ENCODE assay signal across 8 mouse cellular contexts in the genomic region with DNA sequence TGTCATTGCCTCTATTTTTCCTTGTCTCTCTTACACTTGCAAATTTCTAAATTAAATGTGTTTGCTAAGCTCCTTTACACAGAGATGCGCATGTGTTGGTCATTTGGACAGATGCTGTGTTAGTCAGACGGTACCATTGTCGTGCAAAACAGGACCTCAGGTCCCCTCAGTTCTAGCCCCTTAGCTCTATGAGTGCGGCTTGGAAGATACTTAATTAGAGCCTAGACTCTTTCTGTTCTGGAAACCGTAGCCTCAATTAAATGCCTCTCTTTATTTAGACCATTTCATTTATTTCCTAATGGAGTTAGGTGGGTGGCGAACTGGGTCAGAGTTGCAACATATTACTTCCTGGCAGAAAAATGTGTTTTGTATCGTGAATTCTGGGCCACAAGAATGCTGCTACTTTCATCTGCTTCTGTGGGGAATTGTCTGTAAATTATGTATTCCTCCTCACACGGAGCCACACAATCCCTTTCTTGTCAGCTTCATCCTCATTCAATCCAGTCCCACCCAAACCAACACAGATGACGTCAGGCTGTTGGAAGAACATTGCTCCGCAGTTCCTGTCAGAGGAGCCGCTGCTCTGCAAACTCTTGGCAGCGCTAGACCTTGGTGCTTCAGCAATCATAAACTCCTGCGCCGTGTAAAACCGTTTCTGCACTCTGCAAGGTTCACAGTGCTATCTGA.
DNase-seq lines count a peak whose midpoint lies in the region; ATAC-seq and TF ChIP-seq lines count a peak whose summit lies in the region.

No protein-coding gene starts in this region.

- H3K27me3 ChIP-seq in hindbrain, embryonic 16.5 days (replicated peaks; ENCODE audit: control insufficient read depth, insufficient read depth, low read length) = no peaks in the 10 kb centered on the region

- H3K27ac ChIP-seq in cortical plate, adult 2 months (ENCODE audit: insufficient read depth, low read length) = 0 out of 2 replicates have a peak overlapping the region, but pooled peaks have one; percentile 6
- peak overlapping the region; percentile 72 for H3K27ac ChIP-seq in gastrocnemius, adult 2 months
- peak overlapping the region; percentile 55 for H3K27ac ChIP-seq in hindbrain, embryonic 16.5 days (ENCODE audit: low read depth, low read length)

- intact Hi-C loops in gastrocnemius, adult 2 months (cut with DNase I) = no loop called here
- intact Hi-C loops in left cerebral cortex, postnatal 14 days (cut with DNase I) = loop anchor here (10.0 kb wide), 1 partner anchor 349 kb away; the partner anchor contains the start of gene Nova1

- WGBS in hindbrain, embryonic 16.5 days = 11% methylated on average over 15 of the region's 15 CpGs

- peak overlapping the region; percentile 50 for H3K4me2 ChIP-seq in hindbrain, embryonic 16.5 days (ENCODE audit: low read length)

- H3K9ac ChIP-seq in hindbrain, embryonic 16.5 days (ENCODE audit: low read depth, low read length) = peak overlapping the region; percentile 45; the same call in 1 of the 2 replicates

- H3K4me3 ChIP-seq in cortical plate, adult 2 months (ENCODE audit: insufficient read depth, low read length) = peak overlapping the region; percentile 17
- peak overlapping the region; percentile 37 for H3K4me3 ChIP-seq in gastrocnemius, adult 2 months
- H3K4me3 ChIP-seq in hindbrain, embryonic 16.5 days (ENCODE audit: low read length) = peak overlapping the region; percentile 26

- ATAC-seq in hindbrain, embryonic 16.5 days = peak; percentile 92

- no peak for TF ChIP-seq POLR2A in cortical plate, adult 2 months (IDR thresholded peaks at IDR 0.05; ENCODE audit: extremely low read depth, insufficient read depth, low read length)

- no peaks in the 10 kb centered on the region for H3K36me3 ChIP-seq in hindbrain, embryonic 16.5 days (ENCODE audit: control insufficient read depth, insufficient read depth, low read length)

- H3K4me1 ChIP-seq in cortical plate, adult 2 months (ENCODE audit: control insufficient read depth, insufficient read depth, low read length) = peaks cover 1% of the 10 kb centered on the region; the same call in 1 of the 2 replicates
- H3K4me1 ChIP-seq in hindbrain, embryonic 16.5 days (ENCODE audit: control insufficient read depth, insufficient read depth, low read depth, low read length) = peaks cover 18% of the 10 kb centered on the region

- H3K9me3 ChIP-seq in hindbrain, embryonic 16.5 days (ENCODE audit: control insufficient read depth, low read length) = no peaks in the 10 kb centered on the region

- TF ChIP-seq CTCF in cortical plate, adult 2 months (IDR thresholded peaks at IDR 0.05; ENCODE audit: extremely low read depth, insufficient read depth, low read length) = no peak
- no peak for TF ChIP-seq CTCF in gastrocnemius, adult 2 months (IDR thresholded peaks at IDR 0.05)

- peak; percentile 15 for DNase-seq in adrenal gland, adult 2 months
- no peak for DNase-seq in adrenal gland, adult 18-20 months (ENCODE audit: low spot score in 2 of 2)
- peak; percentile 72 for DNase-seq in gastrocnemius, adult 2 months
- peak; percentile 65 to 81 for DNase-seq in left cerebral cortex, postnatal 14 days (ENCODE audit: low spot score in 2 of 2)
- peak; percentile 17 for DNase-seq in neural tube, embryonic 10.5 days (ENCODE audit: extremely low spot score, low spot score)
- DNase-seq in thymus, postnatal 36 days = no peak

Comparison
In these comparisons a context has a peak if more than half of its experiments do, and no peak if none do; other contexts are left out.
1. DNase-seq: peak in adrenal gland, adult 2 months (single experiment), gastrocnemius, adult 2 months (single experiment), left cerebral cortex, postnatal 14 days (2 of 2) and neural tube, embryonic 10.5 days (single experiment); none in adrenal gland, adult 18-20 months (0 of 2) and thymus, postnatal 36 days (0 of 2).
2. H3K27ac ChIP-seq: peak in every context shown above with its lines; median percentile 72 in gastrocnemius, adult 2 months; 55 in hindbrain, embryonic 16.5 days; 6 in cortical plate, adult 2 months.
3. Peak in every context shown above with its lines, with median percentiles within 50 percentile points of each other: H3K4me3 ChIP-seq.